Mouse (Mus musculus) forebrain, embryonic 16.5 days (tissue): ENCODE measurements around the gene A4galt. TPM values are rescaled to one million over a fixed set of nuclear protein-coding genes. Genes with fewer than 3 reads are reported as not detected.

Source experiments
- ATAC-seq: fragments of 200-750 bp; cut with Nextera tagmentation; 2 replicates; pipeline ENCODE4 v1.8.0; 2017; ENCODE audit warnings: mild to moderate bottlenecking, moderate library complexity
- H3K27ac ChIP-seq: fragments of 300-500 bp; sonication (generic); 2 replicates; pipeline ENCODE4 v1.5.1; 2014; ENCODE audit warnings: low read length, control low read depth
- H3K27me3 ChIP-seq: fragments of 300-500 bp; sonication (generic); replicated peaks from 2 replicates; pipeline ENCODE4 v1.6.1; 2014; ENCODE audit warnings: low read length; ENCODE audit not compliant: control insufficient read depth, insufficient read depth
- H3K36me3 ChIP-seq: fragments of 300-500 bp; sonication (generic); 2 replicates; pipeline ENCODE4 v1.6.1; 2014; ENCODE audit not compliant: control insufficient read depth, insufficient read depth
- H3K4me1 ChIP-seq: fragments of 300-500 bp; sonication (generic); replicated peaks from 2 replicates; pipeline ENCODE4 v1.6.1; 2014; ENCODE audit warnings: low read length; ENCODE audit not compliant: control insufficient read depth, insufficient read depth
- H3K4me2 ChIP-seq: fragments of 300-500 bp; sonication (generic); 2 replicates; pipeline ENCODE4 v1.6.1; 2014; ENCODE audit warnings: mild to moderate bottlenecking, low read length, control low read depth
- H3K4me3 ChIP-seq: fragments of 300-500 bp; sonication (generic); replicated peaks from 2 replicates; pipeline ENCODE4 v1.5.1; 2014; ENCODE audit warnings: mild to moderate bottlenecking, low read length, control low read depth
- H3K9ac ChIP-seq: fragments of 300-500 bp; sonication (generic); replicated peaks from 2 replicates; pipeline ENCODE4 v1.6.1; 2014; ENCODE audit warnings: low read depth, low read length, control low read depth
- H3K9me3 ChIP-seq: fragments of 300-500 bp; sonication (generic); 2 replicates; pipeline ENCODE4 v1.6.1; 2016; ENCODE audit warnings: low read length; ENCODE audit not compliant: control insufficient read depth
- WGBS: fragments of 180-500 bp; shearing (Covaris S2); extraction: QIAGEN DNeasy Blood & Tissue Kit; methylation state at CpG from one replicate; pipeline ENCODE4 v1.1.7; 2014; 5-methylcytosine and 5-hydroxymethylcytosine counted together
- polyA plus RNA-seq: library from polyadenylated mRNA; unstranded; fragments of >200 nt; fragmentation: Nextera tagmentation; extraction: Ambion mirVana; gene quantifications from 2 replicates; pipeline ENCODE4 v1.2.1, GENCODE M21; 2015

Gene A4galt
- polyA plus RNA-seq, 1 experiment from 2014 or later, result 2.4 TPM

GRCm38 (mm10) chr15:83202412-83202811 lies 49.2 kb downstream of the A4galt start:
- WGBS, result 62% methylated on average over 4 of the region's 4 CpGs
- Histone ChIP-seq H3K4me1 (no peaks in the 10 kb centered on the region), H3K27ac (no peak overlapping the region), H3K4me3 (no peak overlapping the region), H3K9ac (no peak overlapping the region), H3K27me3 (no peaks in the 10 kb centered on the region), H3K36me3 (no peaks in the 10 kb centered on the region), H3K9me3 (no peaks in the 10 kb centered on the region), H3K4me2 (no peak overlapping the region)
- no peak for ATAC-seq

- no peaks in the 10 kb centered on the region for H3K36me3 ChIP-seq
- 96% methylated on average over 4 of the region's 4 CpGs for WGBS
- no peaks in the 10 kb centered on the region for H3K27me3 ChIP-seq
- no peaks in the 10 kb centered on the region for H3K9me3 ChIP-seq
- no peak overlapping the region for H3K9ac ChIP-seq
- H3K4me2 ChIP-seq, result no peak overlapping the region
- no peak overlapping the region for H3K27ac ChIP-seq
- no peak overlapping the region for H3K4me3 ChIP-seq
- no peak for ATAC-seq
- no peaks in the 10 kb centered on the region for H3K4me1 ChIP-seq
Measured at GRCm38 (mm10) chr15:83193413-83193812, 58.2 kb downstream of the A4galt start.

- Histone ChIP-seq H3K9me3 (no peaks in the 10 kb centered on the region), H3K9ac (no peak overlapping the region), H3K36me3 (no peaks in the 10 kb centered on the region), H3K27me3 (no peaks in the 10 kb centered on the region), H3K4me2 (no peak overlapping the region), H3K4me3 (no peak overlapping the region), H3K4me1 (no peaks in the 10 kb centered on the region), H3K27ac (no peak overlapping the region)
- no peak for ATAC-seq
- 75% methylated on average over 5 of the region's 5 CpGs for WGBS
Measured at GRCm38 (mm10) chr15:83182351-83182750, 69.2 kb downstream of the A4galt start.

- Histone ChIP-seq H3K9me3 (no peaks in the 10 kb centered on the region), H3K27ac (no peak overlapping the region), H3K36me3 (no peaks in the 10 kb centered on the region), H3K27me3 (no peaks in the 10 kb centered on the region), H3K4me3 (no peak overlapping the region), H3K9ac (no peak overlapping the region), H3K4me1 (no peaks in the 10 kb centered on the region), H3K4me2 (no peak overlapping the region)
- ATAC-seq, result no peak
- 52% methylated on average over 4 of the region's 4 CpGs for WGBS
Measured at GRCm38 (mm10) chr15:83181800-83182330, 69.7 kb downstream of the A4galt start.

GRCm38 (mm10) chr15:83180004-83180403 lies 71.6 kb downstream of the A4galt start:
- Histone ChIP-seq H3K9ac (no peak overlapping the region), H3K27ac (no peak overlapping the region), H3K4me3 (no peak overlapping the region), H3K27me3 (no peaks in the 10 kb centered on the region), H3K4me1 (no peaks in the 10 kb centered on the region), H3K9me3 (no peaks in the 10 kb centered on the region), H3K36me3 (no peaks in the 10 kb centered on the region), H3K4me2 (no peak overlapping the region)
- 86% methylated on average over 6 of the region's 6 CpGs for WGBS
- ATAC-seq, result no peak

Other genes starting within 250 kb of the A4galt start
- gene Nfam1, start 218.5 kb downstream of the A4galt start, polyA plus RNA-seq, result 1.5 and 1.7 TPM in 2 replicates
- 24.6 and 30.2 TPM in 2 replicates for gene Serhl, start 162.3 kb downstream of the A4galt start, polyA plus RNA-seq
- gene Rrp7a, start 129.0 kb downstream of the A4galt start, polyA plus RNA-seq, result 85.1 and 90.8 TPM in 2 replicates
- 154 and 160 TPM in 2 replicates for gene Poldip3, start 102.4 kb downstream of the A4galt start, polyA plus RNA-seq
- gene Cyb5r3, start 79.2 kb downstream of the A4galt start, polyA plus RNA-seq, result 92.1 and 112 TPM in 2 replicates
- 44.5 and 46.3 TPM in 2 replicates for gene Arfgap3, start 98.5 kb upstream of the A4galt start, polyA plus RNA-seq
- gene Pacsin2, start 212.8 kb upstream of the A4galt start, polyA plus RNA-seq, result 19.8 and 20.0 TPM in 2 replicates